Mouse (Mus musculus): ENCODE data around the gene Zar1l. TPM values are rescaled to one million over a fixed set of nuclear protein-coding genes. Genes with fewer than 3 reads are reported as not detected.

Zar1l gene
- total and polyA plus RNA-seq, 2 experiments from 2014 or later: not detected

DNA sequence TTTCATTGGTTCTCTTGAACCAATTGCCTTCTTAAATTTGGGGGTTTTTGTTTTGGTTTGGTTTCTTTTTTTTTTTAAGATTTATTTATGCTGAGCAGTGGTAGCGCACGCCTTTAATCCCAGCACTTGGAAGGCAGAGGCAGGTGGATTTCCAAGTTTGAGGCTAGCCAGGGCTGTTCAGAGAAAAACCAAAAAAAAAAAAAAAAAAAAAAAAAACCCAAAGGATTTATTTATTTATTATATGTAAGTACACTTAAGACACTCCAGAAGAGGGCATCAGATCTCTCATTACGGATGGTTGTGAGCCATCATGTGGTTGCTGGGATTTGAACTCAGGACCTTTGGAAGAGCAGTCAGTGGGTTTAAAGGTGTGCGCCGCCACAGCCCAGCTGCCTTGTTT lies 42.9 kb upstream of the Zar1l start:
- Histone ChIP-seq H3K27ac (ENCODE audit: low read depth, low read length) (no peak overlapping the region), H3K4me2 (ENCODE audit: low read depth, low read length, poor library complexity, severe bottlenecking) (no peak overlapping the region), H3K36me3 (ENCODE audit: insufficient read depth, low read length) (peaks cover 9% of the 10 kb centered on the region; the same call in 1 of the 2 replicates), H3K9ac (replicated peaks; ENCODE audit: low read length, poor library complexity, severe bottlenecking) (no peak overlapping the region), H3K9me3 (ENCODE audit: low read length) (no peaks in the 10 kb centered on the region), H3K4me1 (ENCODE audit: insufficient read depth, low read length) (no peaks in the 10 kb centered on the region), H3K4me3 (ENCODE audit: low read depth, low read length) (no peak overlapping the region), H3K27me3 (ENCODE audit: insufficient read depth, low read length) (no peaks in the 10 kb centered on the region)
- 95% methylated on average over 5 of the region's 5 CpGs for WGBS
- DNase-seq (ENCODE audit: low spot score): no peak
- no peak for ATAC-seq (ENCODE audit: low FRiP score)
- no peak for TF ChIP-seq CTCF (IDR thresholded peaks at IDR 0.05)

DNA sequence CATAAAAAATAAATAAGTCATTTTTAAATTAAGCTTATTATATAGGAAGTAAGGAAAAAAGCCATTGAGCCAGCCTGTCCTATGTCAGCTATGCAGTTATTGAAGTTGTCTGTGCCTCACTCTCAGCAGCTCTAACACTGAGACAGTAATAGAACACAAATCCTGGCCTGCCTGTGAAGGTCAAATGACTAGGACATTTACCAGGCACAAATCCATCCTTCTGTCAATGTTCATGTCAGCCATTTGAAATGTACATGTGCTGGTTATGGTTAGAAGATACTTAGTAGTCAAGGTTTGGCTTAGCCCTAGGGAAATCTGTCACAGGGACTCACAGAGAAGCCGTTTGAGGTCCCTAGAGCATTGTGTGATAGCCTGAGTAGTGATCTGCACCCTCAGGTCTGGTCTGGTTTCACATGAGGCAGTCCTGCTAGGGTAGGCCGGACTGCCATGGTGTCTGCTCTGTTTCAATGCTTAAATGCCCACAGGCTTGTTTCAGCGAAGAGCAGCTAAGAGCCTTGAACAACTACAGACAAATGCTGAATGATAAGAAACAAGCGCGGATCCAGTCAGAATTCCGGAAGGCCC lies 41.6 kb upstream of the Zar1l start:
- Histone ChIP-seq H3K9ac (replicated peaks; ENCODE audit: low read length, poor library complexity, severe bottlenecking) (no peak overlapping the region), H3K27ac (ENCODE audit: low read depth, low read length) (no peak overlapping the region), H3K4me1 (ENCODE audit: insufficient read depth, low read length) (no peaks in the 10 kb centered on the region), H3K4me2 (ENCODE audit: low read depth, low read length, poor library complexity, severe bottlenecking) (no peak overlapping the region), H3K36me3 (ENCODE audit: insufficient read depth, low read length) (peaks cover 9% of the 10 kb centered on the region; the same call in 1 of the 2 replicates), H3K27me3 (ENCODE audit: insufficient read depth, low read length) (no peaks in the 10 kb centered on the region), H3K4me3 (ENCODE audit: low read depth, low read length) (no peak overlapping the region), H3K9me3 (ENCODE audit: low read length) (no peaks in the 10 kb centered on the region)
- WGBS: 90% methylated on average over 6 of the region's 6 CpGs
- no peak for TF ChIP-seq CTCF (IDR thresholded peaks at IDR 0.05)
- no peak for ATAC-seq (ENCODE audit: low FRiP score)
- no peak for DNase-seq (ENCODE audit: low spot score)

DNA sequence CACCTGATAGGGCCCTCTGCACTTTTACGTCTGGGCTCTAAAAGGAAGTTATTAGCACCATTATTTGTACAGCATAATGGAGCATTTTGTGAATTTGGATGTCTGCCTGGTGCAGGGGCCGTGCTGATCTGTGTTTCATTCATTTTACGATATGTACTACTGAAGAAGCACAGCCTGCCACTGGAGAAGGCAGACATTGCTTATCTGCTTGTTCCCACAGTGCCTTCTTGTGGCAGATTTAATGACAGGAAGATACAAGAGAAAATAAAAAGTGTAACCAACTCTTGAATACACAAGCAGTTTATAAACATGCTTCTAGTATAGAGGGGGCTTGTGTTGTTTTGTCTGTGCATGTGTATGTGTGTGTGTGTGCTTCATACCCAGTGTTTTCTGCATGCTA lies 33.7 kb upstream of the Zar1l start:
- Histone ChIP-seq H3K4me2 (ENCODE audit: low read depth, low read length, poor library complexity, severe bottlenecking) (no peak overlapping the region), H3K9me3 (ENCODE audit: low read length) (no peaks in the 10 kb centered on the region), H3K4me1 (ENCODE audit: insufficient read depth, low read length) (no peaks in the 10 kb centered on the region), H3K27me3 (ENCODE audit: insufficient read depth, low read length) (no peaks in the 10 kb centered on the region), H3K4me3 (ENCODE audit: low read depth, low read length) (no peak overlapping the region), H3K27ac (ENCODE audit: low read depth, low read length) (no peak overlapping the region), H3K36me3 (ENCODE audit: insufficient read depth, low read length) (peaks cover 12% of the 10 kb centered on the region; the same call in 1 of the 2 replicates), H3K9ac (replicated peaks; ENCODE audit: low read length, poor library complexity, severe bottlenecking) (no peak overlapping the region)
- ATAC-seq (ENCODE audit: low FRiP score) (no peak), DNase-seq (ENCODE audit: low spot score) (peak; percentile 22)
- 59% methylated on average over 3 of the region's 3 CpGs for WGBS
- peak; percentile 64 for TF ChIP-seq CTCF (IDR thresholded peaks at IDR 0.05)

DNA sequence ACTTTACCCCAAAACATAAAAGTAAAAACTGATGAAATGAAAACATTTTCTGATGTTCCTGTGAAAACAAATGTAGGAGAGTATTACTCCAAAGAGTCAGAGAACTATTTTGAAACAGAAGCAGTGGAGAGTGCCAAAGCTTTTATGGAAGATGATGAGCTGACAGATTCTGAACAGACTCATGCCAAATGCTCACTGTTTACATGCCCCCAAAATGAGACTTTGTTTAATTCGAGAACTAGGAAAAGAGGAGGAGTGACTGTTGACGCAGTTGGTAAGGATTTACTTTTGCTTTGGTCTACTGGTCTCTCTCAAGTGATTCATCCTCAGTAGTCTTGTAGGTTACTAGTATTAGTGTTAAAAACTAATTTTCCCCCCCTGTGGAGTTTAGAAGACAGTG lies 25.2 kb upstream of the Zar1l start:
- no peaks in the 10 kb centered on the region for H3K27me3 ChIP-seq (ENCODE audit: insufficient read depth, low read length)
- no peak overlapping the region for H3K4me2 ChIP-seq (ENCODE audit: low read depth, low read length, poor library complexity, severe bottlenecking)
- DNase-seq (ENCODE audit: low spot score) (no peak), ATAC-seq (ENCODE audit: low FRiP score) (no peak)
- no peaks in the 10 kb centered on the region for H3K4me1 ChIP-seq (ENCODE audit: insufficient read depth, low read length)
- peaks cover 3% of the 10 kb centered on the region; the same call in 1 of the 2 replicates for H3K36me3 ChIP-seq (ENCODE audit: insufficient read depth, low read length)
- no peak for TF ChIP-seq CTCF (IDR thresholded peaks at IDR 0.05)
- WGBS: 94% methylated on average over 2 of the region's 2 CpGs
- no peak overlapping the region for H3K9ac ChIP-seq (replicated peaks; ENCODE audit: low read length, poor library complexity, severe bottlenecking)
- no peak overlapping the region for H3K27ac ChIP-seq (ENCODE audit: low read depth, low read length)
- H3K9me3 ChIP-seq (ENCODE audit: low read length): no peaks in the 10 kb centered on the region
- no peak overlapping the region for H3K4me3 ChIP-seq (ENCODE audit: low read depth, low read length)

DNA sequence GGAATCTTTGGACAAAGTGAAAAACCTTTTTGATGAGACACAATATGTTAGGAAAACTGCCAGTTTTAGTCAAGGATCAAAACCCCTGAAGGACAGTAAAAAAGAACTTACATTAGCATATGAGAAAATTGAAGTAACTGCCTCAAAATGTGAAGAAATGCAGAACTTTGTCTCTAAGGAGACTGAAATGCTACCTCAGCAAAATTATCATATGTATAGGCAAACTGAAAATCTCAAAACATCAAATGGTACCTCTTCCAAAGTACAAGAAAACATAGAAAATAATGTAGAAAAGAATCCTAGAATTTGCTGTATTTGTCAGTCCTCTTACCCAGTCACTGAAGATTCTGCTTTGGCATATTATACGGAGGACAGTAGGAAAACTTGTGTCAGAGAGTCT lies 23.3 kb upstream of the Zar1l start:
- DNase-seq (ENCODE audit: low spot score) (no peak), ATAC-seq (ENCODE audit: low FRiP score) (no peak)
- H3K4me2 ChIP-seq (ENCODE audit: low read depth, low read length, poor library complexity, severe bottlenecking): no peak overlapping the region
- no peak overlapping the region for H3K9ac ChIP-seq (replicated peaks; ENCODE audit: low read length, poor library complexity, severe bottlenecking)
- no peaks in the 10 kb centered on the region for H3K27me3 ChIP-seq (ENCODE audit: insufficient read depth, low read length)
- 83% methylated on average over 1 of the region's 1 CpGs for WGBS
- H3K9me3 ChIP-seq (ENCODE audit: low read length): no peaks in the 10 kb centered on the region
- H3K36me3 ChIP-seq (ENCODE audit: insufficient read depth, low read length): peaks cover 10% of the 10 kb centered on the region; the same call in 1 of the 2 replicates
- no peaks in the 10 kb centered on the region for H3K4me1 ChIP-seq (ENCODE audit: insufficient read depth, low read length)
- no peak for TF ChIP-seq CTCF (IDR thresholded peaks at IDR 0.05)
- no peak overlapping the region for H3K27ac ChIP-seq (ENCODE audit: low read depth, low read length)
- H3K4me3 ChIP-seq (ENCODE audit: low read depth, low read length): no peak overlapping the region

DNA sequence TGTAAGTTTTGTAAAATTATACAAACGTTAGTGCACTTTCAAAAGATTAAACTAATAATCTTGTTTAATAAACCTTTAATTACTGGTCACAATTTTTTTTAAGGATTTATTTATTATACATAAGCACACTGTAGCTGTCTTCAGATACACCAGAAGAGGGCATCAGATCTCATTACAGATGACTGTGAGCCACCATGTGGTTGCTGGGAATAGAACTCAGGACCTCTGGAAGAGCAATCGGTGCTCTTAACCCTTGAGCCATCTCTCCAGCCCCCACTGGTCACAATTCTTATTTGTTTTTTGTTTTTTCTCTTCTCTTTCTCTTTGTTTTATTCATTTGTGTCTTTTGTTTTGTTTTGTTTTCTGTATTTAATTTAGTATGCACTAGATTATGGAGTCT lies 7.3 kb upstream of the Zar1l start:
- H3K9ac ChIP-seq (replicated peaks; ENCODE audit: low read length, poor library complexity, severe bottlenecking): no peak overlapping the region
- H3K27me3 ChIP-seq (ENCODE audit: insufficient read depth, low read length): no peaks in the 10 kb centered on the region
- H3K27ac ChIP-seq (ENCODE audit: low read depth, low read length): no peak overlapping the region
- no peaks in the 10 kb centered on the region for H3K4me1 ChIP-seq (ENCODE audit: insufficient read depth, low read length)
- ATAC-seq (ENCODE audit: low FRiP score) (no peak), DNase-seq (ENCODE audit: low spot score) (no peak)
- no peaks in the 10 kb centered on the region for H3K36me3 ChIP-seq (ENCODE audit: insufficient read depth, low read length)
- no peak overlapping the region for H3K4me2 ChIP-seq (ENCODE audit: low read depth, low read length, poor library complexity, severe bottlenecking)
- no peak overlapping the region for H3K4me3 ChIP-seq (ENCODE audit: low read depth, low read length)
- no peak for TF ChIP-seq CTCF (IDR thresholded peaks at IDR 0.05)
- no peaks in the 10 kb centered on the region for H3K9me3 ChIP-seq (ENCODE audit: low read length)
- WGBS: 89% methylated on average over 2 of the region's 2 CpGs

Measured in midbrain, postnatal 0 days (tissue).